Mouse (Mus musculus): Measurements from ENCODE around the gene Crybb3. TPM values are rescaled to one million over a fixed set of nuclear protein-coding genes. Genes with fewer than 3 reads are reported as not detected.

Crybb3 gene
- polyA plus RNA-seq, 1 experiment from 2014 or later = 1.4 TPM

Other genes starting within 250 kb of the Crybb3 start
- gene Myo18b, start 185.2 kb downstream of the Crybb3 start, polyA plus RNA-seq (2016; fragmentation: Nextera tagmentation; extraction: Ambion mirVana) = 1.5 TPM in 2 replicates
- 12.3 and 13.3 TPM in 2 replicates for gene Grk3, start 65.8 kb downstream of the Crybb3 start, polyA plus RNA-seq (2016; fragmentation: Nextera tagmentation; extraction: Ambion mirVana)
- gene Crybb2, start 11.5 kb downstream of the Crybb3 start, polyA plus RNA-seq (2016; fragmentation: Nextera tagmentation; extraction: Ambion mirVana) = not detected in 2 replicates
- gene 2900026A02Rik, start 139.7 kb upstream of the Crybb3 start, polyA plus RNA-seq (2016; fragmentation: Nextera tagmentation; extraction: Ambion mirVana) = 3.2 and 4.9 TPM in 2 replicates
- gene Tmem211, start 145.3 kb upstream of the Crybb3 start, polyA plus RNA-seq (2016; fragmentation: Nextera tagmentation; extraction: Ambion mirVana) = not detected in 2 replicates
- gene Sgsm1, start 229.2 kb upstream of the Crybb3 start, polyA plus RNA-seq (2016; fragmentation: Nextera tagmentation; extraction: Ambion mirVana) = 6.6 and 7.0 TPM in 2 replicates

All from limb, embryonic 12.5 days (tissue).